Mouse (Mus musculus): Measurements from ENCODE around the gene Vmn1r104.
"Not testable (repeated sequence)": the region's sequence is repeated elsewhere in the genome, so short reads cannot be mapped to it uniquely, and the experiment has no call there.

Vmn1r104 gene

GRCm38 (mm10) chr7:20533537-20533936 is at the start of gene Vmn1r104:
TSS of gene Vmn1r104 (plus strand) at chr7:20533837.
- not testable (repeated sequence) for DNase-seq (ENCODE audit: low read depth, low spot score)

DNA sequence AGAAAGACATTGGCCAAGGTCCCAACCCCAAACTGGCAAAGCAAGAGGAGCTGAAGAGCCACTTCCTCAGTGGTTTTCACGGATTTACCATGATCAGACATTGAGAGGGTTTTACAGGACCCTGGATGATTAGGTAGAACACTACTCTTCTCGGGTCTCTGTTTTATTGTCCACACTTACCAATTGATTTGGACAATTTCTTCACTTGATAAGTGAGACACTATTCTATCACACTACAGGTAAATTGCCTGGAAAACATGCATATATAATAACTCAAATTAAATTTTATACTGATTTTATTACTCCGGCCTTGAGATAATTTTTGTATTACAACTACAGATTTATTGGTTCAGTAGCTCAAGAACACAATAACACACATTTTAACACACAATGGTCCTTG is 23.2 kb upstream of the Vmn1r104 start, which contains the start of gene Vmn1r103:
TSS of gene Vmn1r103 (minus strand) at position 101 of the 400 bp plus-strand sequence.
- not testable (repeated sequence) for DNase-seq (ENCODE audit: low read depth, low spot score)

- DNase-seq (ENCODE audit: low read depth, low spot score) = not testable (repeated sequence)
These were observed 12.0 kb downstream of the Vmn1r104 start, which contains the start of gene Gm5726 for GRCm38 (mm10) chr7:20545657-20546056. TSS of gene Gm5726 (minus strand) at chr7:20545757.

- not testable (repeated sequence) for DNase-seq (ENCODE audit: low read depth, low spot score)
These were observed 42.5 kb downstream of the Vmn1r104 start, which contains the start of gene Gm4141 for GRCm38 (mm10) chr7:20576141-20576540. TSS of gene Gm4141 (minus strand) at chr7:20576241.

All from brain, embryonic 18.5 days (tissue).